Mouse (Mus musculus) bone marrow, adult 2 months (tissue): Measurements from ENCODE around the gene Miip.
"Not testable (repeated sequence)": the region's sequence is repeated elsewhere in the genome, so short reads cannot be mapped to it uniquely, and the experiment has no call there.

Experiments
- CTCF ChIP-seq: fragments of 200-500 bp; IDR thresholded peaks from 2 replicates; pipeline ENCODE4 v1.5.1; 2011; ENCODE audit warnings: low read length, control low read depth; ENCODE audit not compliant: control insufficient read depth, insufficient read depth
- POLR2A ChIP-seq: fragments of 200-500 bp; IDR thresholded peaks from 2 replicates; pipeline ENCODE4 v1.6.1; 2011; ENCODE audit warnings: low read depth, mild to moderate bottlenecking, control low read depth, low read length, borderline replicate concordance; ENCODE audit not compliant: control insufficient read depth

- TF ChIP-seq POLR2A, CTCF: not testable (repeated sequence)
Observed at GRCm38 (mm10) chr4:147839282-147839681, 29.3 kb downstream of the Miip start.
